Mouse (Mus musculus): ENCODE data around the gene Rtn1. TPM values are rescaled to one million over a fixed set of nuclear protein-coding genes. Genes with fewer than 3 reads are reported as not detected.
A peak's percentile ranks its signal among the peaks of the same experiment; 100 is the strongest.

The Rtn1 gene
- polyA plus RNA-seq, 1 experiment from 2014 or later: 1.7 TPM

- WGBS (ENCODE audit: insufficient replicate concordance): 66% methylated on average over 25 of the region's 25 CpGs
- no peak overlapping the region for H3K27ac ChIP-seq (ENCODE audit: low read length)
- H3K9me3 ChIP-seq (replicated peaks; ENCODE audit: control insufficient read depth, low read length): no peaks in the 10 kb centered on the region
- no peak overlapping the region for H3K9ac ChIP-seq (ENCODE audit: low read depth, low read length)
- H3K4me2 ChIP-seq (ENCODE audit: low read depth, low read length): no peak overlapping the region
- no peaks in the 10 kb centered on the region for H3K36me3 ChIP-seq (ENCODE audit: control insufficient read depth, insufficient read depth)
- no peak overlapping the region for H3K4me3 ChIP-seq (ENCODE audit: low read depth, low read length)
- no peaks in the 10 kb centered on the region for H3K27me3 ChIP-seq (ENCODE audit: control insufficient read depth, insufficient read depth, low read depth, low read length)
- ATAC-seq (ENCODE audit: low read depth): no peak
- no peaks in the 10 kb centered on the region for H3K4me1 ChIP-seq (ENCODE audit: control insufficient read depth, low read depth, low read length)
These were observed 123.2 kb downstream of the Rtn1 start for GRCm38 (mm10) chr12:72285366-72286345.

GRCm38 (mm10) chr12:72284576-72284975, 124.3 kb downstream of the Rtn1 start:
- no peak overlapping the region for H3K9ac ChIP-seq (ENCODE audit: low read depth, low read length)

GRCm38 (mm10) chr12:72279129-72279875, 129.6 kb downstream of the Rtn1 start:
- Histone ChIP-seq H3K4me1 (ENCODE audit: control insufficient read depth, low read depth, low read length) (no peaks in the 10 kb centered on the region), H3K36me3 (ENCODE audit: control insufficient read depth, insufficient read depth) (no peaks in the 10 kb centered on the region), H3K9me3 (replicated peaks; ENCODE audit: control insufficient read depth, low read length) (no peaks in the 10 kb centered on the region), H3K27me3 (ENCODE audit: control insufficient read depth, insufficient read depth, low read depth, low read length) (no peaks in the 10 kb centered on the region), H3K4me2 (ENCODE audit: low read depth, low read length) (no peak overlapping the region), H3K27ac (ENCODE audit: low read length) (no peak overlapping the region), H3K9ac (ENCODE audit: low read depth, low read length) (no peak overlapping the region), H3K4me3 (ENCODE audit: low read depth, low read length) (no peak overlapping the region)
- ATAC-seq (ENCODE audit: low read depth): no peak
- WGBS (ENCODE audit: insufficient replicate concordance): 53% methylated on average over 5 of the region's 5 CpGs

More at GRCm38 (mm10) chr12:72284576-72284975, 124.3 kb downstream of the Rtn1 start:
- Histone ChIP-seq H3K27ac (ENCODE audit: low read length) (no peak overlapping the region), H3K4me2 (ENCODE audit: low read depth, low read length) (no peak overlapping the region), H3K4me3 (ENCODE audit: low read depth, low read length) (no peak overlapping the region), H3K4me1 (ENCODE audit: control insufficient read depth, low read depth, low read length) (no peaks in the 10 kb centered on the region), H3K36me3 (ENCODE audit: control insufficient read depth, insufficient read depth) (no peaks in the 10 kb centered on the region), H3K9me3 (replicated peaks; ENCODE audit: control insufficient read depth, low read length) (no peaks in the 10 kb centered on the region), H3K27me3 (ENCODE audit: control insufficient read depth, insufficient read depth, low read depth, low read length) (no peaks in the 10 kb centered on the region)
- 61% methylated on average over 7 of the region's 7 CpGs for WGBS (ENCODE audit: insufficient replicate concordance)
- no peak for ATAC-seq (ENCODE audit: low read depth)

- H3K4me2 ChIP-seq (ENCODE audit: low read depth, low read length): no peak overlapping the region
- no peak for ATAC-seq (ENCODE audit: low read depth)
- WGBS (ENCODE audit: insufficient replicate concordance): 56% methylated on average over 13 of the region's 13 CpGs
- no peaks in the 10 kb centered on the region for H3K36me3 ChIP-seq (ENCODE audit: control insufficient read depth, insufficient read depth)
- no peaks in the 10 kb centered on the region for H3K9me3 ChIP-seq (replicated peaks; ENCODE audit: control insufficient read depth, low read length)
- H3K27ac ChIP-seq (ENCODE audit: low read length): no peak overlapping the region
- H3K9ac ChIP-seq (ENCODE audit: low read depth, low read length): no peak overlapping the region
- no peaks in the 10 kb centered on the region for H3K4me1 ChIP-seq (ENCODE audit: control insufficient read depth, low read depth, low read length)
- H3K27me3 ChIP-seq (ENCODE audit: control insufficient read depth, insufficient read depth, low read depth, low read length): no peaks in the 10 kb centered on the region
- no peak overlapping the region for H3K4me3 ChIP-seq (ENCODE audit: low read depth, low read length)
These were observed 135.0 kb downstream of the Rtn1 start for GRCm38 (mm10) chr12:72273721-72274414.

GRCm38 (mm10) chr12:72267614-72268013, 141.2 kb downstream of the Rtn1 start:
- Histone ChIP-seq H3K4me1 (ENCODE audit: control insufficient read depth, low read depth, low read length) (no peaks in the 10 kb centered on the region), H3K4me3 (ENCODE audit: low read depth, low read length) (no peak overlapping the region), H3K9me3 (replicated peaks; ENCODE audit: control insufficient read depth, low read length) (no peaks in the 10 kb centered on the region), H3K27ac (ENCODE audit: low read length) (no peak overlapping the region), H3K27me3 (ENCODE audit: control insufficient read depth, insufficient read depth, low read depth, low read length) (no peaks in the 10 kb centered on the region), H3K4me2 (ENCODE audit: low read depth, low read length) (no peak overlapping the region), H3K36me3 (ENCODE audit: control insufficient read depth, insufficient read depth) (no peaks in the 10 kb centered on the region), H3K9ac (ENCODE audit: low read depth, low read length) (no peak overlapping the region)
- WGBS (ENCODE audit: insufficient replicate concordance): 57% methylated on average over 2 of the region's 2 CpGs
- no peak for ATAC-seq (ENCODE audit: low read depth)

- Histone ChIP-seq H3K9me3 (replicated peaks; ENCODE audit: control insufficient read depth, low read length) (no peaks in the 10 kb centered on the region), H3K36me3 (ENCODE audit: control insufficient read depth, insufficient read depth) (no peaks in the 10 kb centered on the region), H3K4me3 (ENCODE audit: low read depth, low read length) (no peak overlapping the region), H3K4me2 (ENCODE audit: low read depth, low read length) (no peak overlapping the region), H3K4me1 (ENCODE audit: control insufficient read depth, low read depth, low read length) (no peaks in the 10 kb centered on the region), H3K9ac (ENCODE audit: low read depth, low read length) (no peak overlapping the region), H3K27me3 (ENCODE audit: control insufficient read depth, insufficient read depth, low read depth, low read length) (no peaks in the 10 kb centered on the region), H3K27ac (ENCODE audit: low read length) (no peak overlapping the region)
- no peak for ATAC-seq (ENCODE audit: low read depth)
- WGBS (ENCODE audit: insufficient replicate concordance): 70% methylated on average over 3 of the region's 3 CpGs
These were observed 143.3 kb downstream of the Rtn1 start for GRCm38 (mm10) chr12:72265261-72266228.

GRCm38 (mm10) chr12:72263213-72264103, 145.4 kb downstream of the Rtn1 start:
- Histone ChIP-seq H3K4me1 (ENCODE audit: control insufficient read depth, low read depth, low read length) (no peaks in the 10 kb centered on the region), H3K27me3 (ENCODE audit: control insufficient read depth, insufficient read depth, low read depth, low read length) (no peaks in the 10 kb centered on the region), H3K36me3 (ENCODE audit: control insufficient read depth, insufficient read depth) (no peaks in the 10 kb centered on the region), H3K4me2 (ENCODE audit: low read depth, low read length) (no peak overlapping the region), H3K27ac (ENCODE audit: low read length) (no peak overlapping the region), H3K4me3 (ENCODE audit: low read depth, low read length) (no peak overlapping the region), H3K9ac (ENCODE audit: low read depth, low read length) (no peak overlapping the region), H3K9me3 (replicated peaks; ENCODE audit: control insufficient read depth, low read length) (no peaks in the 10 kb centered on the region)
- ATAC-seq (ENCODE audit: low read depth): peak; percentile 16; the same call in 1 of the 2 replicates
- WGBS (ENCODE audit: insufficient replicate concordance): 41% methylated on average over 12 of the region's 12 CpGs

All from liver, embryonic 16.5 days (tissue).